Mouse (Mus musculus) cortical plate, adult 2 months (tissue): ENCODE data around the gene Higd1c.

Source experiments
- CTCF ChIP-seq: fragments of 200-500 bp; IDR thresholded peaks from 2 replicates; pipeline ENCODE4 v1.5.1; 2011; ENCODE audit warnings: mild to moderate bottlenecking, control low read depth, low read length; ENCODE audit not compliant: insufficient read depth; ENCODE audit errors: extremely low read depth
- POLR2A ChIP-seq: fragments of 200-500 bp; IDR thresholded peaks from 2 replicates; pipeline ENCODE4 v1.6.1; 2011; ENCODE audit warnings: mild to moderate bottlenecking, low read length, control low read depth; ENCODE audit not compliant: insufficient read depth; ENCODE audit errors: extremely low read depth

GRCm38 (mm10) chr15:100415684-100416083 lies 51.3 kb downstream of the Higd1c start:
- TF ChIP-seq CTCF (no peak), POLR2A (no peak)
